Mouse (Mus musculus) MEL (cell line): ENCODE measurements around the gene Csrnp1. TPM values are rescaled to one million over a fixed set of nuclear protein-coding genes. Genes with fewer than 3 reads are reported as not detected.

Experiments used
- DNase-seq: peaks from one replicate; pipeline ENCODE4 v3.0.0; 2011; ENCODE audit warnings: low read depth, low spot score
- H3K27ac ChIP-seq: 2 replicates; pipeline ENCODE4 v1.5.1; 2012; ENCODE audit warnings: low read depth, mild to moderate bottlenecking, control low read depth, low read length, moderate library complexity; ENCODE audit not compliant: control insufficient read depth
- H3K27me3 ChIP-seq, 2 experiments: fragments of 150-350 bp in 1 of 2; sonication (generic) in 1 of 2; 2 replicates each; pipeline ENCODE4 v1.6.1; 2012; ENCODE audit warnings: low read length in 2 of 2, mild to moderate bottlenecking in 2 of 2, improper control_type of control experiment in 1 of 2, moderate library complexity in 1 of 2; ENCODE audit not compliant: insufficient read depth in 2 of 2, control insufficient read depth in 1 of 2
- H3K36me3 ChIP-seq, 2 experiments: 2 replicates each; pipeline ENCODE4 v1.6.1; 2012 to 2014; ENCODE audit warnings: low read length in 2 of 2, improper control_type of control experiment in 1 of 2, inconsistent platforms in 1 of 2, mild to moderate bottlenecking in 1 of 2; ENCODE audit not compliant: insufficient read depth in 2 of 2, control insufficient read depth in 1 of 2
- H3K4me1 ChIP-seq, 2 experiments: fragments of 150-350 bp in 1 of 2; sonication (generic) in 1 of 2; 2 replicates each; pipeline ENCODE4 v1.6.1; 2012; ENCODE audit warnings: low read length in 2 of 2, improper control_type of control experiment in 1 of 2, mild to moderate bottlenecking in 1 of 2; ENCODE audit not compliant: insufficient read depth in 2 of 2, control insufficient read depth in 1 of 2
- H3K4me3 ChIP-seq, 2 experiments: fragments of 150-350 bp in 1 of 2; sonication (generic) in 1 of 2; 2 replicates each; pipeline ENCODE4 v1.5.1; 2012; ENCODE audit warnings: low read depth in 2 of 2, low read length in 2 of 2, mild to moderate bottlenecking in 2 of 2, moderate library complexity in 2 of 2, control low read depth in 1 of 2, improper control_type of control experiment in 1 of 2; ENCODE audit not compliant: control insufficient read depth in 1 of 2, insufficient read depth in 1 of 2
- H3K79me2 ChIP-seq: 2 replicates; pipeline ENCODE4 v1.6.1; 2012; ENCODE audit warnings: mild to moderate bottlenecking, low read length, moderate library complexity; ENCODE audit not compliant: control insufficient read depth, poor library complexity, insufficient read depth
- H3K9ac ChIP-seq: 2 replicates; pipeline ENCODE4 v1.6.1; 2012; ENCODE audit warnings: low read depth, mild to moderate bottlenecking, control low read depth, low read length, moderate library complexity; ENCODE audit not compliant: control insufficient read depth, poor library complexity, severe bottlenecking
- H3K9me3 ChIP-seq: fragments of 150-350 bp; sonication (generic); replicated peaks from 2 replicates; pipeline ENCODE4 v1.6.1; 2012; ENCODE audit warnings: mild to moderate bottlenecking, low read length, improper control_type of control experiment, moderate library complexity; ENCODE audit not compliant: insufficient read depth
- BHLHE40 ChIP-seq: IDR thresholded peaks from 2 replicates; pipeline ENCODE4 v1.6.1; 2012; ENCODE audit warnings: low read depth, mild to moderate bottlenecking, inconsistent platforms, low read length, improper control_type of control experiment, borderline replicate concordance
- CHD2 ChIP-seq: IDR thresholded peaks from 2 replicates; pipeline ENCODE4 v1.6.1; 2011; ENCODE audit warnings: low read length, improper control_type of control experiment
- CTCF ChIP-seq, 3 experiments: IDR thresholded peaks in 2 of 3; conservative IDR thresholded peaks in 1 of 3; 2 replicates each; pipeline ENCODE4 v1.5.1; 2011 to 2012; ENCODE audit warnings: low read length in 3 of 3, low read depth in 2 of 3, mild to moderate bottlenecking in 2 of 3, improper control_type of control experiment in 1 of 3, inconsistent platforms in 1 of 3, mixed read lengths in 1 of 3, moderate library complexity in 1 of 3; ENCODE audit not compliant: control insufficient read depth in 1 of 3, insufficient read depth in 1 of 3, poor library complexity in 1 of 3, severe bottlenecking in 1 of 3
- E2F4 ChIP-seq: IDR thresholded peaks from 2 replicates; pipeline ENCODE4 v1.6.1; 2011; ENCODE audit warnings: low read depth, low read length, improper control_type of control experiment, borderline replicate concordance
- ELF1 ChIP-seq: IDR thresholded peaks from 2 replicates; pipeline ENCODE4 v1.6.1; 2014; ENCODE audit warnings: low read depth, mild to moderate bottlenecking, inconsistent platforms, low read length, improper control_type of control experiment, moderate library complexity
- ETS1 ChIP-seq: IDR thresholded peaks from 2 replicates; pipeline ENCODE4 v1.6.1; 2012; ENCODE audit warnings: low read depth, mild to moderate bottlenecking, inconsistent platforms, low read length, improper control_type of control experiment, moderate library complexity
- GATA1 ChIP-seq: IDR thresholded peaks from 2 replicates; pipeline ENCODE4 v1.6.1; 2011; ENCODE audit warnings: low read depth, low read length, improper control_type of control experiment
- HCFC1 ChIP-seq: IDR thresholded peaks from 2 replicates; pipeline ENCODE4 v1.6.1; 2012; ENCODE audit warnings: low read depth, mild to moderate bottlenecking, inconsistent platforms, low read length, improper control_type of control experiment, moderate library complexity
- JUND ChIP-seq: IDR thresholded peaks from 2 replicates; pipeline ENCODE4 v1.6.1; 2011; ENCODE audit warnings: low read depth, mild to moderate bottlenecking, improper control_type of control experiment, low read length
- KAT2A ChIP-seq: conservative IDR thresholded peaks from 2 replicates; pipeline ENCODE4 v1.6.1; 2012; ENCODE audit warnings: low read depth, low read length, improper control_type of control experiment, inconsistent platforms
- MEF2A ChIP-seq: IDR thresholded peaks from 2 replicates; pipeline ENCODE4 v1.6.1; 2014; ENCODE audit warnings: low read depth, mild to moderate bottlenecking, inconsistent platforms, low read length, improper control_type of control experiment; ENCODE audit not compliant: poor library complexity, insufficient replicate concordance, severe bottlenecking; ENCODE audit errors: extremely low read depth
- MXI1 ChIP-seq: IDR thresholded peaks from 2 replicates; pipeline ENCODE4 v1.6.1; 2011; ENCODE audit warnings: mild to moderate bottlenecking, low read depth, low read length, improper control_type of control experiment
- NELFE ChIP-seq: IDR thresholded peaks from 2 replicates; pipeline ENCODE4 v1.6.1; 2011; ENCODE audit warnings: low read depth, low read length, improper control_type of control experiment
- POLR2A ChIP-seq, 2 experiments: IDR thresholded peaks; 2 replicates each; pipeline ENCODE4 v1.6.1; 2011 to 2012; ENCODE audit warnings: low read length in 2 of 2, mild to moderate bottlenecking in 2 of 2, control low read depth in 1 of 2, improper control_type of control experiment in 1 of 2, low read depth in 1 of 2, moderate library complexity in 1 of 2; ENCODE audit not compliant: control insufficient read depth in 1 of 2, insufficient read depth in 1 of 2, poor library complexity in 1 of 2
- POLR2AphosphoS2 ChIP-seq: IDR thresholded peaks from 2 replicates; pipeline ENCODE4 v1.6.1; 2011; ENCODE audit warnings: low read length, improper control_type of control experiment
- POLR2AphosphoS5 ChIP-seq: IDR thresholded peaks from 2 replicates; pipeline ENCODE4 v1.6.1; 2012; ENCODE audit warnings: low read depth, borderline replicate concordance, mild to moderate bottlenecking, inconsistent platforms, low read length, moderate library complexity, mixed read lengths
- RAD21 ChIP-seq: IDR thresholded peaks from 2 replicates; pipeline ENCODE4 v1.6.1; 2011; ENCODE audit warnings: mild to moderate bottlenecking, low read depth, low read length, improper control_type of control experiment
- RCOR1 ChIP-seq: IDR thresholded peaks from 2 replicates; pipeline ENCODE4 v1.6.1; 2012; ENCODE audit warnings: low read depth, mild to moderate bottlenecking, inconsistent platforms, low read length, improper control_type of control experiment
- SIN3A ChIP-seq: IDR thresholded peaks from 2 replicates; pipeline ENCODE4 v1.6.1; 2012; ENCODE audit warnings: low read length, improper control_type of control experiment, inconsistent platforms
- SMC3 ChIP-seq: IDR thresholded peaks from 2 replicates; pipeline ENCODE4 v1.6.1; 2011; ENCODE audit warnings: low read depth, low read length, improper control_type of control experiment
- UBTF ChIP-seq: IDR thresholded peaks from 2 replicates; pipeline ENCODE4 v1.6.1; 2012; ENCODE audit warnings: low read depth, mild to moderate bottlenecking, inconsistent platforms, low read length, improper control_type of control experiment, moderate library complexity, borderline replicate concordance; ENCODE audit not compliant: insufficient read depth
- ZC3H11A ChIP-seq: IDR thresholded peaks from 2 replicates; pipeline ENCODE4 v1.6.1; 2012; ENCODE audit warnings: low read depth, mild to moderate bottlenecking, inconsistent platforms, low read length, improper control_type of control experiment
- ZMIZ1 ChIP-seq: IDR thresholded peaks from 2 replicates; pipeline ENCODE4 v1.6.1; 2012; ENCODE audit warnings: low read depth, mild to moderate bottlenecking, inconsistent platforms, low read length, improper control_type of control experiment, moderate library complexity
- polyA plus RNA-seq, 2 experiments: library from polyadenylated mRNA; stranded (reverse) in 1 of 2; unstranded in 1 of 2; fragments of >175 nt in 1 of 2; fragments of >200 nt in 1 of 2; gene quantifications; 2 replicates each; pipeline versions ENCODE4 v1.2.1 to v1.2.4; 2012; ENCODE audit warnings: low replicate concordance in 2 of 2, low read depth in 1 of 2; ENCODE audit not compliant: insufficient read length in 2 of 2, insufficient read depth in 1 of 2, missing spikeins in 1 of 2
- total RNA-seq: library from RNA; depleted of rRNA; stranded (reverse); fragments of 300-350 nt; gene quantifications from 2 replicates; pipeline ENCODE4 v1.2.3, GENCODE M21; 2012

Csrnp1 gene
- total and polyA plus RNA-seq, 3 experiments: 3.7 to 8.1 TPM; not detected in 1

GRCm38 (mm10) chr9:119981183-119982179, 3.0 kb downstream of the Csrnp1 start:
- peak overlapping the region; percentile 87 for H3K27ac ChIP-seq
- peak; percentile 10; the same call in 1 of the 2 replicates for TF ChIP-seq MXI1
- TF ChIP-seq KAT2A: no peak
- TF ChIP-seq HCFC1: no peak
- no peak for TF ChIP-seq POLR2AphosphoS2
- peak in 1 of 2 experiments; percentile 58; a peak in 1 of 4 replicates for TF ChIP-seq POLR2A (IDR thresholded peaks at IDR 0.05; ENCODE audit: control insufficient read depth in 1 of 2, insufficient read depth in 1 of 2, low read depth in 1 of 2, low read length in 2 of 2, poor library complexity in 1 of 2)
- TF ChIP-seq ETS1: peak; percentile 47
- peak; percentile 91 for TF ChIP-seq CHD2
- TF ChIP-seq NELFE: peak; percentile 49; the same call in 1 of the 2 replicates
- no peak for TF ChIP-seq UBTF
- TF ChIP-seq SIN3A: peak; percentile 7; the same call in 1 of the 2 replicates
- TF ChIP-seq CTCF (IDR thresholded peaks at IDR 0.05 in 2 of 3, conservative IDR thresholded peaks at IDR 0.05 in 1 of 3; ENCODE audit: control insufficient read depth in 1 of 3, insufficient read depth in 1 of 3, low read depth in 2 of 3, low read length in 3 of 3, poor library complexity in 1 of 3, severe bottlenecking in 1 of 3): no peak
- peak; percentile 83 for TF ChIP-seq ELF1
- TF ChIP-seq ZC3H11A: no peak
- TF ChIP-seq BHLHE40: peak; percentile 39; the same call in 1 of the 2 replicates
- H3K9me3 ChIP-seq: no peaks in the 10 kb centered on the region
- peak; percentile 80 for DNase-seq
- peaks cover 0 to 14% of the 10 kb centered on the region in 2 experiments; a peak in 2 of 4 replicates for H3K36me3 ChIP-seq
- no peaks in the 10 kb centered on the region for H3K27me3 ChIP-seq
- peaks cover 7% of the 10 kb centered on the region for H3K79me2 ChIP-seq
- H3K9ac ChIP-seq: peak overlapping the region; percentile 74
- peaks cover 8 to 25% of the 10 kb centered on the region in 2 experiments; a peak in 3 of 4 replicates for H3K4me1 ChIP-seq
- peak overlapping the region; percentile 80 to 81 for H3K4me3 ChIP-seq

DNA sequence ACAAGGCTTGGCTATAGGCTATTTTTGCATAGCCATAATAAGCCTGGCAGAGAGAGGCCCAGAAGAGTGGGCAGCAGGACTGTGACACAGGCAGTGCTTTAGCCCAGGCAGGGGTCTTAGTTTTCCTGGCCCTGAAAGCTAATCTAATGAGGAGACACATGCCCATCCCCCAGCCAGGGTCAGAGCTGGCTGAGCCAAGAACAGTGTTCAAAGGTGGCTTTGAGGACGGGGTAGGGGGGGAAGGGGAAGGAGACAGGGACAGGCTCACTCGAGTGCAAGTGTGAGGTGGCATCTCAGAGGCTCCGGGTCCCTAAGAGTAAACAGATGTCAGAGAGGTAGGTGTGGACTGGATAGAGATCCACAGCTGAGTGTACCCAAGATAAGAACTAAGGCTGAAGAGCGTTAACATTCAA, 3.7 kb downstream of the Csrnp1 start:
- H3K27ac ChIP-seq: peak overlapping the region; percentile 87
- no peaks in the 10 kb centered on the region for H3K27me3 ChIP-seq
- H3K79me2 ChIP-seq: peaks cover 7% of the 10 kb centered on the region
- TF ChIP-seq BHLHE40 (no peak), SMC3 (no peak), RAD21 (no peak), ZMIZ1 (no peak), ETS1 (peak; percentile 72), JUND (no peak), RCOR1 (no peak), GATA1 (peak; percentile 55), E2F4 (no peak), MEF2A (no peak), POLR2AphosphoS5 (no peak)
- H3K9ac ChIP-seq: peak overlapping the region; percentile 74
- no peaks in the 10 kb centered on the region for H3K9me3 ChIP-seq
- H3K4me1 ChIP-seq: peaks cover 11 to 25% of the 10 kb centered on the region in 2 experiments
- H3K36me3 ChIP-seq: peaks cover 0 to 18% of the 10 kb centered on the region in 2 experiments; a peak in 2 of 4 replicates
- peak overlapping the region; percentile 80 to 81 for H3K4me3 ChIP-seq
- DNase-seq: no peak
